Mouse (Mus musculus): ENCODE data around the gene Adamts6. TPM values are rescaled to one million over a fixed set of nuclear protein-coding genes. Genes with fewer than 3 reads are reported as not detected.

Gene Adamts6
- polyA plus RNA-seq, 1 experiment, result 1.7 TPM

DNA sequence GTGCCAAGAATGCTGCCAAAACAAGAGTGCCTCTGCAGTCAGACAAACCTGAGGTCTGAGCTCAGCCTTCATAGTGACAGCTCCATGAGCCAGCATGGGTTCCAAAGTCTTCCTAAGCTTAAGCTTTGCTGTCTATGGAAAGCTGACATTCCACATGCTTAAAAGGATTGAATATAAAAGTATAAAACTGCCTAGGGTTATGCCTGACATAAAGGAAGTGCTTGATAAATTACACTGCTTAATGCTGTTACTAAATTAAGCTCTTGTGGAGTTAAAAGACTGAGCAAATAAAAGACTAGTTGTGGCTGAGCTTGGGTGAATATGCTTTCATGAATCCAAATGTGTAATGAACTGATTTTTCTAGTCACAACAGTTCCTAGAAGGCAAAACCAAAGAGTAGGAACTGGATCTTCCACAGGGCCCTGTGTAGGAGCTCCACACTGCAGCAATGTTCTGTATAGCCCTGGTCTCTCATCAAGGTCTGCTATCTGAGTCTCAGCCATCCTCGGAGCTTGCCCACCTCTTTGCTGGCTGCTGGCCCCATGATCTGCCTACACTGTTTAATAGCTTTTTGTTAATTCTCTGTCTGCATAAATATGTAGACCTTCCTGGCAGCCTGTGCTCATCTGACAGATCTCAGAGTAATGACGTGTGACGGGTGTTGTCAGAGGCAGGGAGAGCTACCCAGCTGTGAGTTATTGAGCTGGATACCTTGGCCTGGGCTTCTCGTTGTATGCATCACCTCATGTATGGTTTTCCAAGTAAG lies 203.6 kb downstream of the Adamts6 start:
- WGBS, result 54% methylated on average over 4 of the region's 4 CpGs
- TF ChIP-seq POLR2A (IDR thresholded peaks at IDR 0.05; ENCODE audit: low read depth, low read length) (no peak), CTCF (conservative IDR thresholded peaks at IDR 0.05; ENCODE audit: insufficient read depth, insufficient read length, low read depth, low read length) (no peak)
- H3K36me3 ChIP-seq (ENCODE audit: control insufficient read depth, insufficient read depth, low read length), result no peaks in the 10 kb centered on the region
- H3K27me3 ChIP-seq (replicated peaks; ENCODE audit: control insufficient read depth, insufficient read depth, low read length), result no peaks in the 10 kb centered on the region
- no peak overlapping the region for H3K4me3 ChIP-seq (ENCODE audit: insufficient read depth, low read depth, low read length)
- H3K4me1 ChIP-seq (ENCODE audit: control insufficient read depth, insufficient read depth, low read length), result peaks cover 3% of the 10 kb centered on the region
- no peak for DNase-seq
- H3K27ac ChIP-seq (ENCODE audit: insufficient read depth, low read depth, low read length), result no peak overlapping the region

DNA sequence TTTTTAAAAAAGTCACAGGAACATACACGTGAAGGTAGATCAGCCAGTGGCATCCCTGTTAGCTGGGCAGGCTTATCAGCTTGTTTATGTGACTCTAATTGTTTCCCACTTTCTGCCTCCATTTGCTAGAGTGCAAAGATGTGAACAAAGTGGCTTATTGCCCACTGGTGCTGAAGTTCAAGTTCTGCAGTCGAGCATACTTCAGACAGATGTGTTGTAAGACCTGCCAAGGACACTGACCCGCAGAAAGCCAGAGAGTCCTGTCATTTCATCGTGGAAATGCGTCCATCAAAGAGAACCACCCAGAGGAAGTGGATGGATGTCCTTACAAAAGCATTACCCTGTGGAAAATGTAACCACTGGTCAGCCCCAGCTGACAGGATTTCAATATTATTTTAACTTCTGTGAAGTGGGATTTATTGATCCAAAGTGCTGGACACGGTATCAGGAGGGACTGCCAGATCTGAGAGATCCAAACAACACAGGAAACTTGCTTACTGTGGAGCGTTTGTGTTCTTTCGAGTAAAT lies 205.9 kb downstream of the Adamts6 start:
- 52% methylated on average over 8 of the region's 8 CpGs for WGBS
- Histone ChIP-seq H3K4me1 (ENCODE audit: control insufficient read depth, insufficient read depth, low read length) (peaks cover 8% of the 10 kb centered on the region), H3K36me3 (ENCODE audit: control insufficient read depth, insufficient read depth, low read length) (no peaks in the 10 kb centered on the region), H3K27ac (ENCODE audit: insufficient read depth, low read depth, low read length) (no peak overlapping the region), H3K4me3 (ENCODE audit: insufficient read depth, low read depth, low read length) (no peak overlapping the region), H3K27me3 (replicated peaks; ENCODE audit: control insufficient read depth, insufficient read depth, low read length) (no peaks in the 10 kb centered on the region)
- TF ChIP-seq POLR2A (IDR thresholded peaks at IDR 0.05; ENCODE audit: low read depth, low read length), result no peak
- no peak for TF ChIP-seq CTCF (conservative IDR thresholded peaks at IDR 0.05; ENCODE audit: insufficient read depth, insufficient read length, low read depth, low read length)
- peak; percentile 36 for DNase-seq

DNA sequence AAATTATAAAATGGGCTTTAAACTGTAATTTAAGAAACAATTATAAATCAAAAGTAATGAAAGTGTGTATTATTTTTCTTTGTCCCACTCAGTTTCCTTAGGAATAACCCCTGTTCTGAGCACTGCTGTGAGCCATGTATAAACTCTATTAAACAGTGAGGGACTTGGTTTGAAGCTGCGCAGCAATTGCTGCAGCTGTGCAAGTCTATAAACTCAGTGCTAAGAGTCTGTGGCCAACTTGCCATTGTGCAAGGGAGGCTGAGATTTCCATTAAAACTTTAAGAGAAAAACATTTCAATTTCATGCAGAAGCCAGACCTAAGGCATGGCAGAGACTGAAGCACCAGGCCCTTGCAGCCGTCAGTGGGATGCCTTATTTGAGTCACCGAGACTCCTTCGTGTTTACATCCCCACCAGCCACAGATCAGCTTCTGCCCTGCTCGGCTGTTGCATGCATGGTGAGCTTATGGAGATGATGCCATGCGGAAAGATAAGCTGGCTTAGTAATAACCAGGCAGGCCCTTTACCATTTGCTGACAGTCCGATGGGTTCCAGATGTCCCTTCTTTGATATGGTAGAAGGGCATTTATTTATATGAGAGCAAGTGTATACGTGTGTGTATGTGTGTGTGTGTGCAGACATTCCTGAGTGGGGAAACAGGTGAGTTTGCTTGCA lies 206.7 kb downstream of the Adamts6 start:
- peaks cover 8% of the 10 kb centered on the region for H3K4me1 ChIP-seq (ENCODE audit: control insufficient read depth, insufficient read depth, low read length)
- no peaks in the 10 kb centered on the region for H3K36me3 ChIP-seq (ENCODE audit: control insufficient read depth, insufficient read depth, low read length)
- no peak overlapping the region for H3K4me3 ChIP-seq (ENCODE audit: insufficient read depth, low read depth, low read length)
- no peaks in the 10 kb centered on the region for H3K27me3 ChIP-seq (replicated peaks; ENCODE audit: control insufficient read depth, insufficient read depth, low read length)
- DNase-seq, result no peak
- TF ChIP-seq POLR2A (IDR thresholded peaks at IDR 0.05; ENCODE audit: low read depth, low read length), result no peak
- TF ChIP-seq CTCF (conservative IDR thresholded peaks at IDR 0.05; ENCODE audit: insufficient read depth, insufficient read length, low read depth, low read length), result no peak
- H3K27ac ChIP-seq (ENCODE audit: insufficient read depth, low read depth, low read length), result no peak overlapping the region
- WGBS, result 83% methylated on average over 8 of the region's 8 CpGs

DNA sequence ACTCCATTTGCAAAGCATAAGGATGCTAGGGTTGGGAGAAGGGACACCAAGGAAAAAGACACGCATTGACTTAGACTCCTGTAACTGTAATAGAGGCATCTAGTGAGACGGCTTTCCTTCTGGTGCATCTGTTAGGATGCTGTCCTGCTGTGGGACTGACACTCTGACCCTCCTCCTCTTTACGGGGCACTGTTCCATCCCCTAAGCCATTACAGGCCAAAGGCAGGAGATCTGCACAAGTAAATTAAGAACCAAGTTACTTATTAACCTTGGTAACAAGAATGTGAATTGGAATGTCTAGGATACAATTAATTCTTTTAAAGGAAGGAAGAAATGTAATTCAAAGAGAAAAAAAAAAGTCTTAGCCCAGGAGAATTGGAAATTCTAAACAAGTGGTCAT lies 210.0 kb downstream of the Adamts6 start:
- 42% methylated on average over 3 of the region's 3 CpGs for WGBS

DNA sequence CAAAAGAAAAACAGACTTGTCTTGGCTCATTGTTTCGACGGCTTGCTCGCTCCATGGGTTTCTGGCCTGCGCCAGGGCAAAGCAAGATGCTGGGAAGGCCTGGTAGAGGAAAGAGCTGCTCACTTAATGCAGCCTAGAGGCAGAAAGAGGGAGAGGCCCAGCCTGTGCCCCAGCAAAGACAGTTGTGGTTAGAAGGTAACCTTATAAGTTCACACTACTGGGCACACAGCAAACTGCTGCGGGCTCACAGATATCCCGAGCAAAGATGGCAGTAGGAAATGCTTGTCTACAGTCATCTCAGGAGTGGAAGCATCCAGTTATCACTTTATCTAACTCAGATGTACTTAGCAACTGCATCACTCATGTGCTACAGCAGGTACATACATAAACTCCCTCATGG lies 211.0 kb downstream of the Adamts6 start:
- H3K27ac ChIP-seq (ENCODE audit: insufficient read depth, low read depth, low read length), result no peak overlapping the region
- peaks cover 6% of the 10 kb centered on the region; the same call in 1 of the 2 replicates for H3K4me1 ChIP-seq (ENCODE audit: control insufficient read depth, insufficient read depth, low read length)
- TF ChIP-seq POLR2A (IDR thresholded peaks at IDR 0.05; ENCODE audit: low read depth, low read length), result no peak
- TF ChIP-seq CTCF (conservative IDR thresholded peaks at IDR 0.05; ENCODE audit: insufficient read depth, insufficient read length, low read depth, low read length), result no peak
- no peak for DNase-seq
- H3K36me3 ChIP-seq (ENCODE audit: control insufficient read depth, insufficient read depth, low read length), result no peaks in the 10 kb centered on the region
- H3K27me3 ChIP-seq (replicated peaks; ENCODE audit: control insufficient read depth, insufficient read depth, low read length), result no peaks in the 10 kb centered on the region
- H3K4me3 ChIP-seq (ENCODE audit: insufficient read depth, low read depth, low read length), result no peak overlapping the region
- 94% methylated on average over 6 of the region's 6 CpGs for WGBS

More for the DNA sequence above, 210.0 kb downstream of the Adamts6 start:
- TF ChIP-seq POLR2A (IDR thresholded peaks at IDR 0.05; ENCODE audit: low read depth, low read length) (no peak), CTCF (conservative IDR thresholded peaks at IDR 0.05; ENCODE audit: insufficient read depth, insufficient read length, low read depth, low read length) (no peak)
- H3K4me1 ChIP-seq (ENCODE audit: control insufficient read depth, insufficient read depth, low read length), result peaks cover 6% of the 10 kb centered on the region; the same call in 1 of the 2 replicates
- H3K4me3 ChIP-seq (ENCODE audit: insufficient read depth, low read depth, low read length), result no peak overlapping the region
- H3K36me3 ChIP-seq (ENCODE audit: control insufficient read depth, insufficient read depth, low read length), result no peaks in the 10 kb centered on the region
- no peaks in the 10 kb centered on the region for H3K27me3 ChIP-seq (replicated peaks; ENCODE audit: control insufficient read depth, insufficient read depth, low read length)
- H3K27ac ChIP-seq (ENCODE audit: insufficient read depth, low read depth, low read length), result no peak overlapping the region
- peak; percentile 44 for DNase-seq

DNA sequence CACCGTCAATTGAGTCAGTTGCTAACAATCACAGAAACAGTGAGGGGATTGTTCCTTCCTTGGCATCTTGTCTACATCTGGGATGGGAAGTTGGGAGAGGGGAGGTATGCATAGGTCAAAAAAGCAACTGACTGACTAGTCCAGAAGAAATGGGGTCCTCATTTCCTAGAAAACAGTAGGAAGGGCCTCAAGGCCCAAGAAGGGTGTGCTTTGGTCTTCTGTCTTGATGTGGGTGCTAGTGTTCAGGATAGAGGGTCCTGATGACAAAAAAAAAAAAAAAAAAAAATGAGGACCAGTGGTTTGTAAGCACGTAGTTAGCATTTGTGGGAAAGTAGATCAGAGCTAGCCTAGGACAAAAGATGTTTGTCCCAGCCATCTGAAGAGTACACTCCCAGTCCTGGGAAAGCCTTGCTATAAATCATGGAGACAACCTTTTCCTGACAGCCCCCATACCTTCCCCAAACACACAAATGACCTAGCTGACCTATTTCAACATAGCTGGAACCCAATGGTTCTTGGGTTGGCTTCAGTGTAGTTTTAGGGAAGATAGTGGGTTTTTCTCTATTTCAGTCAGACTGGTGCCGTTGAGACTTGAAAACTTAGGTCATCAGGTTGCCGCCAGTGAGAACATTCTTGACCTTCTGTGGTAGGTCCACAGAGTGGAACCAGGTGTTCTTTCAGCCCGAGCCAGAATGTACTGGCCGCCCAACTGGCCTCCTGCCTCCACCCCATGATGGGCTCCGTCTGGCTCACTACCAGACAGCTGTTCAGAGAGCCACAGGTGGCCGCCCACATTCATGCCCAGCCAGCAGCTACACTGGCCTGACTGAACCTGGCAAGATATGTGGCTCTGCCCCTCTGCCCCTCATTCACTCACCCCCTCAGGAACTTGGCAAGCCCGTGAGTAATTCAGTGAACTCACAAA lies 211.7 kb downstream of the Adamts6 start:
- peak; percentile 75 for DNase-seq
- WGBS, result 41% methylated on average over 9 of the region's 9 CpGs
- no peaks in the 10 kb centered on the region for H3K36me3 ChIP-seq (ENCODE audit: control insufficient read depth, insufficient read depth, low read length)
- no peak for TF ChIP-seq CTCF (conservative IDR thresholded peaks at IDR 0.05; ENCODE audit: insufficient read depth, insufficient read length, low read depth, low read length)
- no peak for TF ChIP-seq POLR2A (IDR thresholded peaks at IDR 0.05; ENCODE audit: low read depth, low read length)
- H3K4me1 ChIP-seq (ENCODE audit: control insufficient read depth, insufficient read depth, low read length), result peaks cover 6% of the 10 kb centered on the region; the same call in 1 of the 2 replicates
- no peaks in the 10 kb centered on the region for H3K27me3 ChIP-seq (replicated peaks; ENCODE audit: control insufficient read depth, insufficient read depth, low read length)
- H3K4me3 ChIP-seq (ENCODE audit: insufficient read depth, low read depth, low read length), result no peak overlapping the region
- no peak overlapping the region for H3K27ac ChIP-seq (ENCODE audit: insufficient read depth, low read depth, low read length)

All from kidney, adult 2 months (tissue).